Comparison of ENCODE assay signal across 14 mouse cellular contexts in genomic region chr1:66228205-66228604, GRCm38 (mm10). TPM values are rescaled to one million over a fixed set of nuclear protein-coding genes. Genes with fewer than 3 reads are reported as not detected.
DNase-seq lines count a peak whose midpoint lies in the region; ATAC-seq and TF ChIP-seq lines count a peak whose summit lies in the region.
"Had no signal": no experiment of that assay in that cellular context is flagged by ENCODE, and none has a peak within 500 bp of the region (broad histone marks: within the 10 kb centered on the region; RNA-seq: fewer than 3 reads in every experiment).

No protein-coding gene starts in this region.

- TF ChIP-seq CTCF in kidney, postnatal 0 days (IDR thresholded peaks at IDR 0.05; ENCODE audit: low read depth): no peak
- no peak for TF ChIP-seq CTCF in CH12.LX (conservative IDR thresholded peaks at IDR 0.05 in 1 of 2, IDR thresholded peaks at IDR 0.05 in 1 of 2; ENCODE audit: low read depth in 2 of 2, low read length in 2 of 2)

- dilution Hi-C loops in CH12.LX (cut with MboI; ENCODE audit: extremely low pct_ligation_motif_present, extremely low pct_unique_long_range_greater_than_20kb, low sequenced_read_pairs): no loop called here

- in situ Hi-C loops in CH12.LX (cut with MboI; ENCODE audit: low pct_ligation_motif_present, low pct_unique_long_range_greater_than_20kb, low sequenced_read_pairs): no loop called here

- 64% methylated on average over 3 of the region's 3 CpGs for WGBS in kidney, postnatal 0 days

- ATAC-seq in kidney, postnatal 0 days (replicated peaks; ENCODE audit: low FRiP score, low read depth): 0 out of 2 replicates have a peak, but pooled peaks have one; percentile 54
- ATAC-seq in common myeloid progenitor, adult 5-6 weeks (replicated peaks; ENCODE audit: low read depth, poor library complexity, severe bottlenecking): peak; percentile 52; the same call in 1 of the 2 replicates
- ATAC-seq in megakaryocyte, adult 5-6 weeks (ENCODE audit: poor library complexity, severe bottlenecking): peak; percentile 66

- no peak for TF ChIP-seq EP300 in CH12.LX (IDR thresholded peaks at IDR 0.05; ENCODE audit: low read length)

- no peak overlapping the region for H3K4me3 ChIP-seq in kidney, postnatal 0 days (replicated peaks; ENCODE audit: low read depth, low read length)
- H3K4me3 ChIP-seq in CH12.LX (replicated peaks in 1 of 3; ENCODE audit: low read depth in 2 of 3, low read length in 2 of 3, poor library complexity in 1 of 3): no peak overlapping the region
- H3K4me3 ChIP-seq: embryonic facial prominence, embryonic 12.5 days; heart, embryonic 15.5 days; limb, embryonic 15.5 days had no signal

- no peak for TF ChIP-seq POLR2A in CH12.LX (IDR thresholded peaks at IDR 0.05; ENCODE audit: low read depth, low read length)

- H3K9me3 ChIP-seq in kidney, postnatal 0 days (replicated peaks; ENCODE audit: low read length): no peaks in the 10 kb centered on the region
- no peaks in the 10 kb centered on the region for H3K9me3 ChIP-seq in CH12.LX (replicated peaks; ENCODE audit: low read length)
- H3K9me3 ChIP-seq: embryonic facial prominence, embryonic 12.5 days; heart, embryonic 15.5 days; limb, embryonic 15.5 days had no signal

- H3K79me2 ChIP-seq in CH12.LX (replicated peaks; ENCODE audit: control insufficient read depth, extremely low read depth, insufficient read depth, poor library complexity, severe bottlenecking): no peaks in the 10 kb centered on the region

- no peaks in the 10 kb centered on the region for H3K36me3 ChIP-seq in kidney, postnatal 0 days (ENCODE audit: insufficient read depth, low read length)
- H3K36me3 ChIP-seq in CH12.LX (replicated peaks in 1 of 2; ENCODE audit: control insufficient read depth in 1 of 2, insufficient read depth in 1 of 2, low read length in 1 of 2): no peaks in the 10 kb centered on the region
- H3K36me3 ChIP-seq: embryonic facial prominence, embryonic 12.5 days; heart, embryonic 15.5 days; limb, embryonic 15.5 days had no signal

- no peak for DNase-seq in kidney, postnatal 0 days (ENCODE audit: low spot score)
- DNase-seq in kidney, postnatal 14 days: no peak
- DNase-seq in CH12.LX (ENCODE audit: extremely low read depth): peak; percentile 43
- DNase-seq in right cerebral cortex, adult 2 months (ENCODE audit: low spot score in 2 of 2): no peak
- no peak for DNase-seq in heart, postnatal 10 days
- DNase-seq in testis, postnatal 14 days (ENCODE audit: low spot score): no peak
- DNase-seq: cerebellum, postnatal 10 days; layer of hippocampus, postnatal 36 days; lung, embryonic 14.5 days had no signal

- TF ChIP-seq RAD21 in CH12.LX (IDR thresholded peaks at IDR 0.05; ENCODE audit: low read depth, low read length): no peak

- intact Hi-C loops in heart, postnatal 10 days (cut with DNase I): no loop called here

- no peak overlapping the region for H3K9ac ChIP-seq in kidney, postnatal 0 days (ENCODE audit: low read depth, low read length)
- no peak overlapping the region for H3K9ac ChIP-seq in CH12.LX (ENCODE audit: insufficient read depth, low read depth)
- H3K9ac ChIP-seq: embryonic facial prominence, embryonic 12.5 days; heart, embryonic 15.5 days; limb, embryonic 15.5 days; lung, embryonic 14.5 days had no signal

- no peaks in the 10 kb centered on the region for H3K27me3 ChIP-seq in kidney, postnatal 0 days (ENCODE audit: insufficient read depth, low read length)
- H3K27me3 ChIP-seq in CH12.LX (replicated peaks): no peaks in the 10 kb centered on the region
- H3K27me3 ChIP-seq: embryonic facial prominence, embryonic 12.5 days; heart, embryonic 15.5 days; limb, embryonic 15.5 days had no signal

- no peak overlapping the region for H3K27ac ChIP-seq in kidney, postnatal 0 days
- no peak overlapping the region for H3K27ac ChIP-seq in CH12.LX (ENCODE audit: insufficient read depth, low read depth)
- H3K27ac ChIP-seq: embryonic facial prominence, embryonic 12.5 days; heart, embryonic 15.5 days; limb, embryonic 15.5 days had no signal

- H3K4me1 ChIP-seq in kidney, postnatal 0 days (replicated peaks; ENCODE audit: insufficient read depth, low read length): no peaks in the 10 kb centered on the region
- peaks cover 0 to 22% of the 10 kb centered on the region in 2 experiments; a peak in 2 of 4 replicates for H3K4me1 ChIP-seq in CH12.LX (ENCODE audit: control insufficient read depth in 1 of 2, insufficient read depth in 2 of 2)
- H3K4me1 ChIP-seq: embryonic facial prominence, embryonic 12.5 days had no signal

- no peak overlapping the region for H3K4me2 ChIP-seq in kidney, postnatal 0 days (ENCODE audit: low read length)
- H3K4me2 ChIP-seq in CH12.LX (ENCODE audit: insufficient read depth, low read depth, poor library complexity, severe bottlenecking): no peak overlapping the region; the same call in 1 of the 2 replicates
- H3K4me2 ChIP-seq: embryonic facial prominence, embryonic 12.5 days; heart, embryonic 15.5 days; limb, embryonic 15.5 days; lung, embryonic 14.5 days had no signal

TF ChIP-seq in CH12.LX, 34 proteins besides CTCF, POLR2A, EP300 and RAD21:
- no peak for TF ChIP-seq TBP (conservative IDR thresholded peaks at IDR 0.05; ENCODE audit: low read depth, low read length)
- TF ChIP-seq SMC3 (IDR thresholded peaks at IDR 0.05; ENCODE audit: low read depth, low read length): no peak
- TF ChIP-seq ELF1 (IDR thresholded peaks at IDR 0.05; ENCODE audit: low read depth, low read length): no peak

RNA-seq across cellular contexts. Expression of gene Map2, which starts 53.1 kb away (rescaled TPM):
- polyA plus RNA-seq in kidney, postnatal 0 days (2015; fragmentation: Nextera tagmentation; extraction: Ambion mirVana): 3.5 and 3.8 TPM in 2 replicates
- total RNA-seq in CH12.LX (2012; rRNA removed): 1.5 and 2.5 TPM in 2 replicates
- total RNA-seq in CH12.LX (2014; rRNA removed): 5.0 and 5.9 TPM in 2 replicates
- 5.4 and 6.5 TPM in 2 replicates for polyA plus RNA-seq in CH12.LX (2012; ENCODE audit: insufficient read length, low read depth)
- total RNA-seq in common myeloid progenitor, adult 5-6 weeks (2017): 0.73 TPM in 1 of 2 replicates, not detected in the other
- total RNA-seq in megakaryocyte, adult 5-6 weeks (2015): 0.07 TPM in 1 of 2 replicates, not detected in the other
- total RNA-seq in megakaryocyte, adult 5-6 weeks (2017): not detected in 2 replicates
- total RNA-seq in heart, postnatal 10 days (2021): 1 to 10 TPM; 5.5 to 5.8 TPM
